Mouse (Mus musculus) regulatory T cell (primary cell): ENCODE results near the gene Chchd3.

Source experiments
- in situ Hi-C: fragments of 300-600 bp; cut with MboI, MseI; formaldehyde crosslinking; loops from one replicate; pipeline ENCODE4 v1.15.1; 2025; ENCODE audit warnings: high pct_unique_total_duplicates

The Chchd3 gene

GRCm38 (mm10) chr6:32803646-32804045 lies 256.4 kb downstream of the Chchd3 start:
- in situ Hi-C loops: no loop called here

- in situ Hi-C loops: no loop called here
Observed at GRCm38 (mm10) chr6:32801776-32802175, 258.3 kb downstream of the Chchd3 start.

- in situ Hi-C loops: no loop called here
Observed at GRCm38 (mm10) chr6:32797525-32797924, 262.5 kb downstream of the Chchd3 start.

GRCm38 (mm10) chr6:32795653-32796500 lies 264.2 kb downstream of the Chchd3 start:
- in situ Hi-C loops: no loop called here

GRCm38 (mm10) chr6:32793575-32793974 lies 266.5 kb downstream of the Chchd3 start:
- in situ Hi-C loops: no loop called here

- in situ Hi-C loops: no loop called here
Observed at GRCm38 (mm10) chr6:32793163-32793562, 266.9 kb downstream of the Chchd3 start.

- in situ Hi-C loops: no loop called here
Observed at GRCm38 (mm10) chr6:32790487-32790886, 269.6 kb downstream of the Chchd3 start.

GRCm38 (mm10) chr6:32787399-32787798 lies 272.7 kb downstream of the Chchd3 start:
- in situ Hi-C loops: no loop called here

GRCm38 (mm10) chr6:32786196-32786595 lies 273.9 kb downstream of the Chchd3 start:
- in situ Hi-C loops: no loop called here

GRCm38 (mm10) chr6:32783102-32783501 lies 277.0 kb downstream of the Chchd3 start:
- in situ Hi-C loops: no loop called here

- in situ Hi-C loops: no loop called here
Observed at GRCm38 (mm10) chr6:32780602-32781001, 279.5 kb downstream of the Chchd3 start.

GRCm38 (mm10) chr6:32776384-32776783 lies 283.7 kb downstream of the Chchd3 start:
- in situ Hi-C loops: no loop called here

GRCm38 (mm10) chr6:32754524-32754923 lies 305.5 kb downstream of the Chchd3 start:
- in situ Hi-C loops: no loop called here

- in situ Hi-C loops: no loop called here
Observed at GRCm38 (mm10) chr6:32749821-32750220, 310.2 kb downstream of the Chchd3 start.

GRCm38 (mm10) chr6:32748777-32749176 lies 311.3 kb downstream of the Chchd3 start:
- in situ Hi-C loops: no loop called here

GRCm38 (mm10) chr6:32747333-32747732 lies 312.7 kb downstream of the Chchd3 start:
- in situ Hi-C loops: no loop called here
